Mouse (Mus musculus): Measurements from ENCODE around the gene Ctbp1. TPM values are rescaled to one million over a fixed set of nuclear protein-coding genes. Genes with fewer than 3 reads are reported as not detected.

Gene Ctbp1
- polyA plus RNA-seq, 1 experiment from 2014 or later: 454 TPM

DNA sequence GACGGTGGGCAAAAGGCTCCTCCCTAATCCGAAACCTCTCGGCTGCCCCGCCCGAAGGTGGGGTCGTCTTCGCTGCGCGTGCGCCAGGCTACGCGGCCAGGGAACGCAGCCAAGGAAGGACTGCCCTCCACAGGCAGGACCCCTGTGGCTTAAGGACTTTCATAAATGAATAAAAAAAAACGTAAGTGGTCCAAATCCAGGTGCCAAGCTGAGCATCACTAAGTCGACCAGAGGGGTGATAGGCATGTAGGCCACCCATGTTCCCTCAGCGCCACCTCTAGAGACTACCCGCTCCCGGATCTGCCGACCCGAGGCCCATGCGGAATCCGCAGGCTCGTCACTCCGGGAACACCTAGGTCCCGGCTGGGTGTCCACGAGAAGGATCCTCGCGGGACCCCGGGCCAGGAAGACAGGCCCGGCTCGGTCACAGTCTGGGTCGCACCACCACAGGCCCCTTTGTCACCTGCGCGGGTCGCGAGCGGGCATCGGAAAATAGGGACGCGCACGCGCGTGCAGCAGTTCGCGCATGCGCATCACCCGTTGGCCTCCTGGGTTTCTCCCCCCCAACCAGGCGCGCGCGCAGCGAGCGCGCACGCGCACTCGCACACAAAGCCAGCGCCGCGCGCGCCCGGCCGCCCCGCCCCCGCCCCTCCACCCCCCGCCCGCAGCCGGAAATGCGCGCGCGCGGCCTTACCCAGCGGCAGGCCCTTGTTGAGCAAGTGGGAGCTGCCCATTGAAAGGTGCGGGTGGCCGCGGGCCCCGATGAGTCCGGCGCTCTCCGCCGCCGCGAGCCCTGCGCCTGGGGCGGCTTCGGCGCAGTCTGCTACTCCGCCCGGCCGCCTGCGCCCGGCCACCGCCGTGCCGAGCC lies 475 bp downstream of the Ctbp1 start:
- 0% methylated on average over 72 of the region's 97 CpGs for WGBS
- Histone ChIP-seq H3K27ac (peak overlapping the region; percentile 99), H3K9me3 (no peaks in the 10 kb centered on the region), H3K4me3 (peak overlapping the region; percentile 86), H3K36me3 (replicated peaks) (peaks cover 33% of the 10 kb centered on the region), H3K4me1 (peaks cover 44% of the 10 kb centered on the region), H3K27me3 (ENCODE audit: poor library complexity, severe bottlenecking) (no peaks in the 10 kb centered on the region)
- peak; percentile 90 for DNase-seq (ENCODE audit: extremely low spot score, low spot score)

- H3K27ac ChIP-seq: peak overlapping the region; percentile 99
- H3K4me3 ChIP-seq: peak overlapping the region; percentile 86
- H3K4me1 ChIP-seq: peaks cover 44% of the 10 kb centered on the region
- peaks cover 39% of the 10 kb centered on the region for H3K36me3 ChIP-seq (replicated peaks)
- no peaks in the 10 kb centered on the region for H3K9me3 ChIP-seq
- DNase-seq (ENCODE audit: extremely low spot score, low spot score): no peak
- H3K27me3 ChIP-seq (ENCODE audit: poor library complexity, severe bottlenecking): no peaks in the 10 kb centered on the region
- WGBS: 16% methylated on average over 6 of the region's 6 CpGs
These were observed 1.1 kb downstream of the Ctbp1 start for GRCm38 (mm10) chr5:33273777-33274084.

DNA sequence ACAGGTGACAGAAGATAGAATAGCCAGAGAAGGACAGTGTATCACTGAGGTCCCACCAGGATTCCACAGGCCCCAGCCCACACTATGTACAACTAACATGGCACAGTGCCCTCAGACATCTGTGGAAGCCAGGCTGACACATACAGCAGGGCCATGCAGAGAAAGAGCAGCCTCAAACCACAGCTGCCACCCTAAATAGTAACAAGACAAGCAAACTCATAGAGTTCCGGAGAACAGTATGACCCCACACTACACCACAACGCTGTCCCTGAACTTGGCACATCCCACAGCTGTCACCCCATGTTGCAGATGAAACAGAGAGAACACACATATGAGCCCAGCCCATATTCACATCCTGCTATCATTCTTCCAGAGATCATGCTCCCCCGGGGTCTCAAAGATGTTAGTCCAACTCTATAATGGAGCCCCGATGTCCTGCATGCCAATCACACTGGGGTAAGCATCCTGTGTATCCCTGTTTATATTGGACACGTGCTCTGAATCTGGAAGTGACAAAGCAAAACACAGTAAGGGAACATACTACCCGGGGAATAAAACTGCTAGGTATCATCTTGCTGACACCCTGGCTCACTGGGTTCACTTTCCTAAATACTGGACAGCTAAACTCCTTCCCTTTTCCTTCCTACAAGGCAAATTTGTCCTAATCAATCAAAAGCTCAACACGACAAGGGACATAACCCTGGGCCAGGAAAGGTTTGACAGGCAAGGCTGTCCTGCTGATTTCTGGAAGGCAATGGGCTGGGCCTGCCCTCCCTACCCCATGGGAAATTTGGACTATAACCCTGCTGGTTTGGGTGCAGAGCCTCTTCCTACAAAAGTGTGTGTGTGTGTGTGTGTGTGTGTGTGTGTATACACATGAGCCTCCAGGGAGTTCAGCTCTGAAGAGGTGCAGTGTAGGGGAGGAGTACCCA lies 1.7 kb downstream of the Ctbp1 start:
- Histone ChIP-seq H3K27ac (peak overlapping the region; percentile 99), H3K36me3 (replicated peaks) (peaks cover 45% of the 10 kb centered on the region), H3K9me3 (no peaks in the 10 kb centered on the region), H3K27me3 (ENCODE audit: poor library complexity, severe bottlenecking) (no peaks in the 10 kb centered on the region), H3K4me1 (peaks cover 44% of the 10 kb centered on the region), H3K4me3 (peak overlapping the region; percentile 86)
- DNase-seq (ENCODE audit: extremely low spot score, low spot score): no peak
- WGBS: 89% methylated on average over 7 of the region's 7 CpGs

- Histone ChIP-seq H3K4me1 (peaks cover 44% of the 10 kb centered on the region), H3K36me3 (replicated peaks) (peaks cover 55% of the 10 kb centered on the region), H3K4me3 (peak overlapping the region; percentile 86; the same call in 1 of the 2 replicates), H3K27me3 (ENCODE audit: poor library complexity, severe bottlenecking) (no peaks in the 10 kb centered on the region), H3K27ac (no peak overlapping the region), H3K9me3 (no peaks in the 10 kb centered on the region)
- DNase-seq (ENCODE audit: extremely low spot score, low spot score): no peak
- WGBS: 89% methylated on average over 7 of the region's 7 CpGs
These were observed 2.6 kb downstream of the Ctbp1 start for GRCm38 (mm10) chr5:33272146-33272545.

- peaks cover 71% of the 10 kb centered on the region for H3K36me3 ChIP-seq (replicated peaks)
- H3K27ac ChIP-seq: no peak overlapping the region
- H3K27me3 ChIP-seq (ENCODE audit: poor library complexity, severe bottlenecking): no peaks in the 10 kb centered on the region
- peaks cover 41% of the 10 kb centered on the region for H3K4me1 ChIP-seq
- H3K4me3 ChIP-seq: no peak overlapping the region
- WGBS: 25% methylated on average over 5 of the region's 5 CpGs
- peak; percentile 78 for DNase-seq (ENCODE audit: extremely low spot score, low spot score)
- no peaks in the 10 kb centered on the region for H3K9me3 ChIP-seq
These were observed 4.2 kb downstream of the Ctbp1 start for GRCm38 (mm10) chr5:33270568-33270967.

- Histone ChIP-seq H3K9me3 (no peaks in the 10 kb centered on the region), H3K4me1 (no peaks in the 10 kb centered on the region), H3K27me3 (ENCODE audit: poor library complexity, severe bottlenecking) (no peaks in the 10 kb centered on the region), H3K27ac (no peak overlapping the region), H3K36me3 (replicated peaks) (peaks cover 100% of the 10 kb centered on the region), H3K4me3 (no peak overlapping the region)
- 93% methylated on average over 5 of the region's 5 CpGs for WGBS
- no peak for DNase-seq (ENCODE audit: extremely low spot score, low spot score)
These were observed 20.4 kb downstream of the Ctbp1 start for GRCm38 (mm10) chr5:33254416-33254815.

DNA sequence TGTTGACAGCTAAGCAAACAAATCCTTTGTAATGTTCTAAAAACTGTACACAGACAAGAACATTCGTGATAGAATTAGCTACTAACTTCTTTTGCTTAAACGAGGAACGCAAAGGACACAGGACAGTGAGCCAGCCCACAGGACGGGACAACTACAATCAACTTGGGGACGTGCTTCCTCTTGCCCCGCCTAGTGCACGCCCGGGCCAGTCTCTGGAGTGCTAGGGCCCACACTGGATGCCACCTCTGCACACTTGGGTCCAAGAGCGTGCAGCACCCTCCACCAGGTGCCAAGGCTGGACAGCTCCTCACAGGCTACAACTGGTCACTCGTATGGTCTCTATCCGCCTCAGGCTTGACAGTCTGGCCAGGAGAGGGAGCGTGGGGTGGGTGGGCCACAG lies 26.6 kb downstream of the Ctbp1 start:
- H3K4me3 ChIP-seq: no peak overlapping the region
- no peaks in the 10 kb centered on the region for H3K4me1 ChIP-seq
- WGBS: 86% methylated on average over 12 of the region's 12 CpGs
- H3K27ac ChIP-seq: no peak overlapping the region
- peaks cover 100% of the 10 kb centered on the region for H3K36me3 ChIP-seq (replicated peaks)
- no peak for DNase-seq (ENCODE audit: extremely low spot score, low spot score)
- no peaks in the 10 kb centered on the region for H3K27me3 ChIP-seq (ENCODE audit: poor library complexity, severe bottlenecking)
- no peaks in the 10 kb centered on the region for H3K9me3 ChIP-seq

- no peak for DNase-seq (ENCODE audit: extremely low spot score, low spot score)
- 97% methylated on average over 2 of the region's 2 CpGs for WGBS
- Histone ChIP-seq H3K4me1 (no peaks in the 10 kb centered on the region), H3K36me3 (replicated peaks) (peaks cover 100% of the 10 kb centered on the region), H3K9me3 (no peaks in the 10 kb centered on the region), H3K4me3 (no peak overlapping the region), H3K27me3 (ENCODE audit: poor library complexity, severe bottlenecking) (no peaks in the 10 kb centered on the region), H3K27ac (no peak overlapping the region)
These were observed 27.4 kb downstream of the Ctbp1 start for GRCm38 (mm10) chr5:33247387-33247786.

- WGBS: 86% methylated on average over 3 of the region's 3 CpGs
- no peak for DNase-seq (ENCODE audit: extremely low spot score, low spot score)
- Histone ChIP-seq H3K27ac (no peak overlapping the region), H3K4me3 (no peak overlapping the region), H3K27me3 (ENCODE audit: poor library complexity, severe bottlenecking) (no peaks in the 10 kb centered on the region), H3K36me3 (replicated peaks) (peaks cover 97% of the 10 kb centered on the region), H3K4me1 (no peaks in the 10 kb centered on the region), H3K9me3 (no peaks in the 10 kb centered on the region)
These were observed 29.1 kb downstream of the Ctbp1 start for GRCm38 (mm10) chr5:33245701-33246100.

- no peak overlapping the region for H3K27ac ChIP-seq
- no peak for DNase-seq (ENCODE audit: extremely low spot score, low spot score)
- 89% methylated on average over 5 of the region's 5 CpGs for WGBS
- H3K36me3 ChIP-seq (replicated peaks): peaks cover 84% of the 10 kb centered on the region
- no peaks in the 10 kb centered on the region for H3K9me3 ChIP-seq
- H3K4me3 ChIP-seq: no peak overlapping the region
- peaks cover 12% of the 10 kb centered on the region for H3K4me1 ChIP-seq
- no peaks in the 10 kb centered on the region for H3K27me3 ChIP-seq (ENCODE audit: poor library complexity, severe bottlenecking)
These were observed 30.3 kb downstream of the Ctbp1 start for GRCm38 (mm10) chr5:33244377-33244920.

- H3K9me3 ChIP-seq: no peaks in the 10 kb centered on the region
- peaks cover 26% of the 10 kb centered on the region for H3K4me1 ChIP-seq
- 70% methylated on average over 3 of the region's 3 CpGs for WGBS
- no peak overlapping the region for H3K4me3 ChIP-seq
- H3K27me3 ChIP-seq (ENCODE audit: poor library complexity, severe bottlenecking): no peaks in the 10 kb centered on the region
- H3K27ac ChIP-seq: no peak overlapping the region
- no peak for DNase-seq (ENCODE audit: extremely low spot score, low spot score)
- H3K36me3 ChIP-seq (replicated peaks): peaks cover 39% of the 10 kb centered on the region
These were observed 34.9 kb downstream of the Ctbp1 start for GRCm38 (mm10) chr5:33239934-33240333.

GRCm38 (mm10) chr5:33239111-33239714 lies 35.6 kb downstream of the Ctbp1 start:
- Histone ChIP-seq H3K9me3 (no peaks in the 10 kb centered on the region), H3K4me1 (peaks cover 34% of the 10 kb centered on the region), H3K27ac (peak overlapping the region; percentile 2; the same call in 1 of the 2 replicates), H3K4me3 (no peak overlapping the region), H3K36me3 (replicated peaks) (peaks cover 32% of the 10 kb centered on the region), H3K27me3 (ENCODE audit: poor library complexity, severe bottlenecking) (no peaks in the 10 kb centered on the region)
- 91% methylated on average over 3 of the region's 3 CpGs for WGBS
- no peak for DNase-seq (ENCODE audit: extremely low spot score, low spot score)
